Mouse (Mus musculus) embryonic facial prominence, embryonic 14.5 days (tissue): ENCODE measurements around the gene Sirt6. TPM values are rescaled to one million over a fixed set of nuclear protein-coding genes. Genes with fewer than 3 reads are reported as not detected.
"Not testable (repeated sequence)": the region's sequence is repeated elsewhere in the genome, so short reads cannot be mapped to it uniquely, and the experiment has no call there.

ENCODE experiments used
- ATAC-seq: fragments of 200-750 bp; cut with Nextera tagmentation; 2 replicates; pipeline ENCODE4 v1.8.0; 2017; ENCODE audit warnings: low read depth, moderate number of reproducible peaks, moderate TSS enrichment
- DNase-seq: peaks from one replicate; pipeline ENCODE4 v3.0.0-alpha.2; 2015; ENCODE audit warnings: low spot score
- H3K27ac ChIP-seq: fragments of 300-500 bp; sonication (generic); replicated peaks from 2 replicates; pipeline ENCODE4 v1.5.1; 2014; ENCODE audit warnings: low read depth, mild to moderate bottlenecking, low read length, moderate library complexity
- H3K27me3 ChIP-seq: fragments of 300-500 bp; sonication (generic); replicated peaks from 2 replicates; pipeline ENCODE4 v1.6.1; 2014; ENCODE audit warnings: low read length; ENCODE audit not compliant: control insufficient read depth, insufficient read depth
- H3K36me3 ChIP-seq: fragments of 300-500 bp; sonication (generic); 2 replicates; pipeline ENCODE4 v1.6.1; 2014; ENCODE audit warnings: low read length, mixed read lengths; ENCODE audit not compliant: control insufficient read depth, insufficient read depth
- H3K4me1 ChIP-seq: fragments of 300-500 bp; sonication (generic); 2 replicates; pipeline ENCODE4 v1.6.1; 2014; ENCODE audit warnings: antibody characterized with exemption, low read length; ENCODE audit not compliant: control insufficient read depth, insufficient read depth
- H3K4me2 ChIP-seq: fragments of 300-500 bp; sonication (generic); 2 replicates; pipeline ENCODE4 v1.6.1; 2014; ENCODE audit warnings: low read depth, mild to moderate bottlenecking, low read length, moderate library complexity, mixed read lengths
- H3K4me3 ChIP-seq: fragments of 300-500 bp; sonication (generic); 2 replicates; pipeline ENCODE4 v1.5.1; 2014; ENCODE audit warnings: low read depth, mild to moderate bottlenecking, low read length
- H3K9ac ChIP-seq: fragments of 300-500 bp; sonication (generic); 2 replicates; pipeline ENCODE4 v1.6.1; 2014; ENCODE audit warnings: low read depth, mild to moderate bottlenecking, low read length, moderate library complexity, mixed read lengths
- H3K9me3 ChIP-seq: fragments of 300-500 bp; sonication (generic); 2 replicates; pipeline ENCODE4 v1.6.1; 2016; ENCODE audit warnings: low read length; ENCODE audit not compliant: control insufficient read depth
- WGBS: fragments of 180-500 bp; shearing (Covaris S2); extraction: QIAGEN DNeasy Blood & Tissue Kit; methylation state at CpG from one replicate; pipeline ENCODE4 v1.1.7; 2014; 5-methylcytosine and 5-hydroxymethylcytosine counted together
- polyA plus RNA-seq: library from polyadenylated mRNA; unstranded; fragments of >200 nt; fragmentation: Nextera tagmentation; extraction: Ambion mirVana; gene quantifications from 2 replicates; pipeline ENCODE4 v1.2.1, GENCODE M21; 2014

Sirt6 gene
- polyA plus RNA-seq: 24.4 and 29.0 TPM in 2 replicates

DNA sequence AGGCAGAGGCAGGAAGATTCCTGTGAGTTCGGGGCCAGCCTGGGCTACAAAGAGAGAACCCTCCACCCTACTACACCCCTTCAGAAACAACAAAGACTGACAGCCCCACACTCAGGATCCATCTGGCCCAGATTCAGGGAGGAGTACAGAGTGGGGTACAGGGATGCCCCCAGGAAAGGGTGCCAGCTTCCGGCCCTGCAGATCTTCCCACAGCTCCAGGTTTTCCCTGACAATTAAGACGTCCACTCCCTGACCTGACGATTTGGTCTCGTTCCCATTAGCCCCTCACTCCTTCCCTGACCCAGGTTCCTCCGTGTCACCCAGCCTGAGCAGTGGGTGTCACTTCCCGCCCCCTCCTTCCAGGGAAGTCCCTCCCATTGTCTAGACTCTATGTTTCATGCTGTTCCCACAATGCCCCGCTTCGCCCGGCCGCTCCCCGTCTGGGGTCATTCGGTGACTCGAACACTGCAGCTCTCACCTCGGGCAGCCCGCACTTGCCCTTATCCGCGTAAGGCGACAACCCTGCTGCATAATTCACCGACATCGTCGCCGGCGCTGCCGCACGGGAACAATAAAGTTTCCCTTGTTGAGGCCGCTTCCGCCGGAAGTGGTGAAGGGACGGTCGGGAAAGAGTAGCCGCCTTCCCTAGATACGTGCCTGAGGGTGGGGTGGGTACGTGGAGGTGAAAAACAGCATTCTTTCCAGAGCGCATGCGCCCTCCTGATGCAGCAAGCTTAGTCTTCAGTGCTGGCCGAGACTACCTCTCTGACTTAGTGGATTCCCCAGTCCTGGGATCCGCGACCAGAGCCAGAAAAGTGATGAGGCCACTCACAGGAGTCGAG, at the start of gene Sirt6:
Gene Sirt6, minus strand, starts transcription at position 804 of the 842 bp plus-strand sequence.
- Histone ChIP-seq H3K4me2 (peak within 1 kb of the TSS; percentile 85), H3K27ac (peak within 1 kb of the TSS; percentile 92), H3K27me3 (no peaks in the 10 kb centered on the region), H3K4me3 (peak within 1 kb of the TSS; percentile 75), H3K9me3 (no peaks in the 10 kb centered on the region), H3K4me1 (peaks cover 9% of the 10 kb centered on the region), H3K36me3 (peaks cover 36% of the 10 kb centered on the region), H3K9ac (peak within 1 kb of the TSS; percentile 79)
- 4% methylated on average over 40 of the region's 40 CpGs for WGBS
- peak; percentile 92 for ATAC-seq
- DNase-seq: peak; percentile 99

DNA sequence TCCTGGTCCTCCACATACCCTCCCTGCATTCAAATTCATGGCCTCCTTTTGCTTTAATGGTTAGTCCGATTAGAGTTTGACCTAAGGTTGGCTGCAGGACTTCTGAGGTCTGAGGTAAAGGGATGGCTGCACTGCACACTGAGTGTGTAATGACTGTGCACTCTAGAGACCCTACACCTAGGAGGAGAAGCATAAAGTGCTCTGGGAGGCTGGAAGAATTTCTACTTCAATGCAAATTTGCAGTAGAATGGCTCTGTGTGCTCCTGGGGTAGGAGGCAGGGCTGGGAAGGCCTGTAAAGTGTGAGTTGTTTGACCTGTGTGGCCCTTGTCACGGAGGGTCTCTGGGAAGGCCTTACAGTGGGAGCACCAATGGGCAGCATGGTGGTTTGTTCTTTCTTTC, 28.6 kb upstream of the Sirt6 start:
- H3K36me3 ChIP-seq: peaks cover 52% of the 10 kb centered on the region

GRCm38 (mm10) chr10:81655178-81655577, 27.6 kb upstream of the Sirt6 start:
- 92% methylated on average over 10 of the region's 10 CpGs for WGBS
- Histone ChIP-seq H3K27ac (no peak overlapping the region), H3K9me3 (peaks cover 68% of the 10 kb centered on the region), H3K4me2 (no peak overlapping the region), H3K4me1 (no peaks in the 10 kb centered on the region), H3K27me3 (no peaks in the 10 kb centered on the region), H3K36me3 (peaks cover 48% of the 10 kb centered on the region), H3K4me3 (no peak overlapping the region), H3K9ac (no peak overlapping the region)
- no peak for DNase-seq
- ATAC-seq: no peak

More for the DNA sequence above, 28.6 kb upstream of the Sirt6 start:
- no peak overlapping the region for H3K4me2 ChIP-seq
- peaks cover 73% of the 10 kb centered on the region for H3K9me3 ChIP-seq
- DNase-seq (no peak), ATAC-seq (no peak)
- H3K27ac ChIP-seq: no peak overlapping the region
- 98% methylated on average over 2 of the region's 2 CpGs for WGBS
- H3K4me1 ChIP-seq: no peaks in the 10 kb centered on the region
- H3K27me3 ChIP-seq: no peaks in the 10 kb centered on the region
- no peak overlapping the region for H3K4me3 ChIP-seq
- H3K9ac ChIP-seq: no peak overlapping the region

DNA sequence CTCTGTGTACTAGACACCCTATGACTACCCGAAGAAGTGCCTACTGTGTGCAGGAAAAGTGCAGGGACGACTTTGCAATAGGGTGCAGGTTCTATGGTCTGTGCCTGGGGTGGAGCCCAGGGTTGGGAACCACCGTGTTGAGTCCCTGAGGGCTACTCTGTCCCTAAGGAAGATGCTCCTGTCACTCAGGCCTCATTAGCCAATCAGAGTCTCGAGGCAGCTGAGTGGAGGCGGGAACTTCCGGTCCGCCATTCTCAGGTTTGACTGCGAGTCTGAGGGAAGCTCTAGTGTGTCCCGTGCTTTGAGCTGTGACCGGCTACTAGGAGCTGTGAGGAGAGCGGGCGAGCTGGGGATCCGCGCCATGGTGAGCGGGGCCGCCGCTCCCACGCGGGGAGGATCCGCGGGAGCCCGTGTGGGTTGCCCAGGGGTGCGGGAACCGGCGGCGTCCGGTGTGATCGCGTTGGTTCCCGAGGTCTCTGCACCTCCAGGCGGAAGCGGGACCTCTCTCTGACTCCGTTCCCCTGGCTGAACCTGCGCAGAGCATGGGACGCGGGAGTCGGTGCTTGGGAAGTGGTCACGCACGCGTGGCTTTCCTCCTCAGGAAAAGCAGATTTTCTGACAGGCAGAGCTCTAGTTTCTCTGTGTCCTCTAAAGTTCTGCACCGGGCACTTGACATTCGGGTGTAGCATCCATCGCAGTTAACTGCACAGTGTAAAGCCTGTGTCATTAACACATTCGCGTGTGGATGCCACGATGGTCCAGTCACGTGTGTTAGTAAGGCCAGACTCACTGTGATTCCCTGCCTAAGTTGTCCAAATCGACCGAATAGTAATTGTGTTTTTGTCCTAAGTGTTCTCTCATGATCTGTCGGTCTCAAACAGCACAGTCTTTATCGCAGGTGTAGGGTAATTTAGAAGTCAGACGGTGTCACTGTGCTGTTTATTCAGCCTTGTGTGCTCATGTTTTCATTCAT, 21.5 kb upstream of the Sirt6 start, which contains the start of gene Gm10778:
Gene Gm10778, plus strand, starts transcription at position 257 of the 973 bp plus-strand sequence.
- H3K9ac ChIP-seq: peak within 1 kb of the TSS; percentile 66
- H3K4me2 ChIP-seq: peak within 1 kb of the TSS; percentile 61
- WGBS: 4% methylated on average over 26 of the region's 52 CpGs
- H3K4me1 ChIP-seq, H3K27me3 ChIP-seq, H3K36me3 ChIP-seq: not testable (repeated sequence)
- peak within 1 kb of the TSS; percentile 51 for H3K4me3 ChIP-seq
- peaks cover 23% of the 10 kb centered on the region for H3K9me3 ChIP-seq
- DNase-seq (peak; percentile 93), ATAC-seq (peak; percentile 95)
- H3K27ac ChIP-seq: peak within 1 kb of the TSS; percentile 72; the same call in 1 of the 2 replicates

DNA sequence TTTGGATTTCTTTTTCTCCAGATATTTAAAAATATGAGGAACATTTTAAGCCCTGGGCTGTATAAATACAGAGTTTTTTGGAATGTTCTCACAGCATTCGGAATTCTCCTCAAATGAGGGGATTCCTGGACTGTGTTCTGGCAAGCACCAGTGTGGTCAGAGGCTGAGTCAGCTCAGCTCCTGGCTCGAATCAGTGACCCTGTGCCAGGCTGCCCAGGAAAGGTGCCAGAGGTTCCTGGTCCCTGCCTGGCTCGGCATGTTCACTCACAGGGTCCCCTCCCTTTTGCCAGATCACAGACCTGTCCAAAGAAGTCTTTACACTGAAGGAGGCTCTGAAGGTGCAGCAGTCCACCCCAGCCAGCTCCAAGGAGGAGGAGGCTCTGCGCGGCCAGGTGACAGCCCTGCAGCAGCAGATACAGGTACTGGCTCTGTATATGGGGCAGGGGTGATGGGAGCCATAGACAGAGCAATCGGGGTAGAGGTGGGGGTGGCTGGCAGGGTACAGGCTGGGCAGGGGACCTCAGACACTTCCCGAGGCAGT, 18.5 kb upstream of the Sirt6 start:
- no peaks in the 10 kb centered on the region for H3K36me3 ChIP-seq
- no peak overlapping the region for H3K4me2 ChIP-seq
- H3K9ac ChIP-seq: no peak overlapping the region
- DNase-seq (no peak), ATAC-seq (no peak)
- 82% methylated on average over 7 of the region's 7 CpGs for WGBS
- H3K4me1 ChIP-seq: peaks cover 16% of the 10 kb centered on the region; the same call in 1 of the 2 replicates
- H3K27ac ChIP-seq: no peak overlapping the region
- no peaks in the 10 kb centered on the region for H3K27me3 ChIP-seq
- H3K9me3 ChIP-seq: no peaks in the 10 kb centered on the region
- no peak overlapping the region for H3K4me3 ChIP-seq

- Histone ChIP-seq H3K27ac (no peak overlapping the region), H3K36me3 (no peaks in the 10 kb centered on the region), H3K9me3 (no peaks in the 10 kb centered on the region), H3K4me2 (no peak overlapping the region), H3K27me3 (no peaks in the 10 kb centered on the region), H3K4me1 (peaks cover 16% of the 10 kb centered on the region; the same call in 1 of the 2 replicates), H3K4me3 (no peak overlapping the region), H3K9ac (no peak overlapping the region)
- ATAC-seq (no peak), DNase-seq (no peak)
- WGBS: 92% methylated on average over 4 of the region's 4 CpGs
Measured at GRCm38 (mm10) chr10:81645391-81645790, 17.8 kb upstream of the Sirt6 start.

- DNase-seq (no peak), ATAC-seq (no peak)
- H3K9me3 ChIP-seq: no peaks in the 10 kb centered on the region
- H3K27ac ChIP-seq: no peak overlapping the region
- peaks cover 16% of the 10 kb centered on the region; the same call in 1 of the 2 replicates for H3K4me1 ChIP-seq
- WGBS: 92% methylated on average over 18 of the region's 18 CpGs
- H3K27me3 ChIP-seq: no peaks in the 10 kb centered on the region
- H3K9ac ChIP-seq: no peak overlapping the region
- no peak overlapping the region for H3K4me2 ChIP-seq
- no peak overlapping the region for H3K4me3 ChIP-seq
- no peaks in the 10 kb centered on the region for H3K36me3 ChIP-seq
Measured at GRCm38 (mm10) chr10:81644716-81645115, 17.1 kb upstream of the Sirt6 start.

DNA sequence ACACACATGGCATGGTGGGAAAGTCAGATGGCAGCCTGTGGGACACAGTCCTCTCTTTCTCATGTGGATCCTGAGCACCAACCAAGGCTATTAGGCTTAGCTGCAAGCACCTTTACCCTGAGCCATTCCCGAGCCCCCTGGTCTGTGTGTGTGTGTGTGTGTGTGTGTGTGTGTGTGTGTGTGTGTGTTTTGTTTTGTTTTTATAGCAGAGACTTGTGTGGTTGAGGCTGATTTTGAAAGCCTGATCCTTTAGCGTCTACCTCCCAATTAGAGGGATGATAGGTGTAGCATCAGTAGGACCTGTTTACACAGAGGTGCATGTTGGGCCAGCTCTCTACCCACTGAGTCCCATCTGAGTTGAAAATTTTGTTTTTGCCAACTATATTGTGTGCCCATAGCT, 16.6 kb upstream of the Sirt6 start:
- peak overlapping the region; percentile 94 for H3K27ac ChIP-seq
- no peak for DNase-seq

More for the DNA sequence above, 16.6 kb upstream of the Sirt6 start:
- no peaks in the 10 kb centered on the region for H3K36me3 ChIP-seq
- WGBS: 45% methylated on average over 2 of the region's 2 CpGs
- H3K4me3 ChIP-seq: peak overlapping the region; percentile 81
- H3K9ac ChIP-seq: peak overlapping the region; percentile 95
- H3K4me1 ChIP-seq: peaks cover 16% of the 10 kb centered on the region; the same call in 1 of the 2 replicates
- H3K27me3 ChIP-seq: no peaks in the 10 kb centered on the region
- no peak for ATAC-seq
- no peaks in the 10 kb centered on the region for H3K9me3 ChIP-seq
- peak overlapping the region; percentile 90 for H3K4me2 ChIP-seq
